30 mouse cellular contexts compared by ENCODE assay signal in the genomic region with DNA sequence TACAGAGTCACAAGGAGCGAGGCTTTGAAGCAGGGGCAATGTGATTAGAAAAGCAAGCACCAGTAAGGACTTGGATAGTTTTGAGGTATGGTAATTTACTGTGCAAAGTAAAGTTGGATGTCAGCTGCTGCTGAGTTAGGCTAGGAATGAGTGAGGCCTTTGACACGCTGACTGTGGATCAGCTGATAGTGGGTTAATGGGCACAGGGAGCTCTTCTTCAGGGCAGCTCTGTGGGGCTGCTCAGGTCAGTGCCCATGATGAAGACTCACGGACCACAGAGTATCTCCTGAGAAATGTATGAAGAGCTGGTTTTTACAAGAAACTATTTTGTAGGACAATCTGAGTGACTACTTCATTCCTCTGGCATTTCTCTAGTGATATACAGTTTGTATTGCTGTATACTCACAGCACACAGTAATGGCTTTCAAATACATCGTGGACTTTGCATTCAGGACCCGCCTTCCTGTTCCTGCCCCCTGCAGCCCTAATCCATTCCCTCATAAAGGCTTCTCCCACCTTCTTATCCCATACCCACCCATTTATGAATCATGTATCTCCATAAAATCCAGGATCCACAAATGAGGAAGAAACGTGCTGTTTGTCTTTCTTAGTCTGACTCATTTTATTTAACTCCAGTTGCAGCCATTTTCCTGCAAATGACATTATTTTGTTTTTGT. TPM values are rescaled to one million over a fixed set of nuclear protein-coding genes. Genes with fewer than 3 reads are reported as not detected.
DNase-seq lines count a peak whose midpoint lies in the region; ATAC-seq and TF ChIP-seq lines count a peak whose summit lies in the region.
"Had no signal": no experiment of that assay in that cellular context is flagged by ENCODE, and none has a peak within 500 bp of the region (broad histone marks: within the 10 kb centered on the region; RNA-seq: fewer than 3 reads in every experiment).

No protein-coding gene starts in this region.

- no peaks in the 10 kb centered on the region for H3K27me3 ChIP-seq in intestine, embryonic 14.5 days (replicated peaks; ENCODE audit: control insufficient read depth, insufficient read depth, low read length)
- H3K27me3 ChIP-seq in intestine, embryonic 16.5 days (replicated peaks; ENCODE audit: control insufficient read depth, insufficient read depth, low read length), result no peaks in the 10 kb centered on the region
- H3K27me3 ChIP-seq in small intestine, adult 2 months (ENCODE audit: control insufficient read depth, insufficient read depth, low read length), result no peaks in the 10 kb centered on the region; the same call in 1 of the 2 replicates
- no peaks in the 10 kb centered on the region for H3K27me3 ChIP-seq in kidney, embryonic 14.5 days (ENCODE audit: control insufficient read depth, insufficient read depth, low read length)
- no peaks in the 10 kb centered on the region for H3K27me3 ChIP-seq in kidney, embryonic 16.5 days (ENCODE audit: insufficient read depth, low read length)
- no peaks in the 10 kb centered on the region for H3K27me3 ChIP-seq in hindbrain, embryonic 11.5 days (ENCODE audit: control insufficient read depth, insufficient read depth, low read length)
- H3K27me3 ChIP-seq: CH12.LX; embryonic facial prominence, embryonic 13.5 days; embryonic facial prominence, embryonic 15.5 days; forebrain, embryonic 12.5 days; Patski had no signal

- H3K36me3 ChIP-seq in intestine, embryonic 14.5 days (ENCODE audit: control insufficient read depth, insufficient read depth, low read length), result no peaks in the 10 kb centered on the region
- no peaks in the 10 kb centered on the region for H3K36me3 ChIP-seq in intestine, embryonic 16.5 days (ENCODE audit: control insufficient read depth, insufficient read depth, low read length)
- H3K36me3 ChIP-seq in small intestine, adult 2 months (ENCODE audit: control insufficient read depth, insufficient read depth, low read length), result no peaks in the 10 kb centered on the region
- no peaks in the 10 kb centered on the region for H3K36me3 ChIP-seq in kidney, embryonic 14.5 days (ENCODE audit: control insufficient read depth, insufficient read depth, low read length)
- H3K36me3 ChIP-seq in kidney, embryonic 16.5 days (ENCODE audit: insufficient read depth, low read length), result no peaks in the 10 kb centered on the region
- no peaks in the 10 kb centered on the region for H3K36me3 ChIP-seq in hindbrain, embryonic 11.5 days (ENCODE audit: control insufficient read depth, insufficient read depth, low read length)
- H3K36me3 ChIP-seq: embryonic facial prominence, embryonic 13.5 days; embryonic facial prominence, embryonic 15.5 days; forebrain, embryonic 10.5 days; forebrain, embryonic 12.5 days; G1E had no signal

- no peaks in the 10 kb centered on the region for H3K9me3 ChIP-seq in intestine, embryonic 14.5 days (ENCODE audit: control insufficient read depth, low read length)
- H3K9me3 ChIP-seq in intestine, embryonic 16.5 days (ENCODE audit: control insufficient read depth, low read length), result no peaks in the 10 kb centered on the region
- no peaks in the 10 kb centered on the region for H3K9me3 ChIP-seq in kidney, embryonic 14.5 days (ENCODE audit: control insufficient read depth, low read length)
- no peaks in the 10 kb centered on the region for H3K9me3 ChIP-seq in kidney, embryonic 16.5 days (ENCODE audit: low read length)
- no peaks in the 10 kb centered on the region for H3K9me3 ChIP-seq in hindbrain, embryonic 11.5 days (ENCODE audit: control insufficient read depth, low read length)
- H3K9me3 ChIP-seq: embryonic facial prominence, embryonic 13.5 days; embryonic facial prominence, embryonic 15.5 days; forebrain, embryonic 10.5 days; forebrain, embryonic 12.5 days; G1E had no signal

- H3K9ac ChIP-seq in intestine, embryonic 14.5 days (ENCODE audit: low read length), result no peak overlapping the region
- no peak overlapping the region for H3K9ac ChIP-seq in intestine, embryonic 16.5 days (ENCODE audit: low read depth, low read length)
- H3K9ac ChIP-seq in kidney, embryonic 14.5 days (ENCODE audit: low read depth, low read length), result no peak overlapping the region
- no peak overlapping the region for H3K9ac ChIP-seq in kidney, embryonic 16.5 days (replicated peaks; ENCODE audit: low read length)
- no peak overlapping the region for H3K9ac ChIP-seq in hindbrain, embryonic 11.5 days (ENCODE audit: low read depth, low read length)
- H3K9ac ChIP-seq: embryonic facial prominence, embryonic 13.5 days; embryonic facial prominence, embryonic 15.5 days; forebrain, embryonic 12.5 days had no signal

- TF ChIP-seq POLR2A in small intestine, adult 2 months (IDR thresholded peaks at IDR 0.05; ENCODE audit: low read depth, low read length), result no peak

- no peak overlapping the region for H3K27ac ChIP-seq in intestine, embryonic 14.5 days (ENCODE audit: low read depth)
- H3K27ac ChIP-seq in intestine, embryonic 16.5 days (ENCODE audit: low read length), result peak overlapping the region; percentile 9; the same call in 1 of the 2 replicates
- peak overlapping the region; percentile 29; the same call in 1 of the 2 replicates for H3K27ac ChIP-seq in small intestine, adult 2 months (ENCODE audit: insufficient read depth, low read depth, low read length)
- no peak overlapping the region for H3K27ac ChIP-seq in kidney, embryonic 14.5 days (ENCODE audit: low read depth, low read length)
- no peak overlapping the region for H3K27ac ChIP-seq in kidney, embryonic 16.5 days (ENCODE audit: low read length)
- no peak overlapping the region for H3K27ac ChIP-seq in hindbrain, embryonic 11.5 days (ENCODE audit: low read depth, low read length)
- H3K27ac ChIP-seq: embryonic facial prominence, embryonic 13.5 days; embryonic facial prominence, embryonic 15.5 days; forebrain, embryonic 10.5 days; forebrain, embryonic 12.5 days had no signal

- 75% methylated on average over 6 of the region's 6 CpGs for WGBS in intestine, embryonic 14.5 days
- 61% methylated on average over 6 of the region's 6 CpGs for WGBS in intestine, embryonic 16.5 days
- 45% methylated on average over 6 of the region's 6 CpGs for WGBS in small intestine, adult 2 months
- WGBS in kidney, embryonic 14.5 days, result 83% methylated on average over 6 of the region's 6 CpGs
- 82% methylated on average over 6 of the region's 6 CpGs for WGBS in kidney, embryonic 16.5 days
- 83% methylated on average over 6 of the region's 6 CpGs for WGBS in hindbrain, embryonic 11.5 days

- no peaks in the 10 kb centered on the region for H3K4me1 ChIP-seq in intestine, embryonic 14.5 days (replicated peaks; ENCODE audit: control insufficient read depth, insufficient read depth, low read length)
- peaks cover 6% of the 10 kb centered on the region; the same call in 1 of the 2 replicates for H3K4me1 ChIP-seq in intestine, embryonic 16.5 days (ENCODE audit: control insufficient read depth, insufficient read depth, low read length)
- peaks cover 11% of the 10 kb centered on the region; the same call in 1 of the 2 replicates for H3K4me1 ChIP-seq in small intestine, adult 2 months (ENCODE audit: control insufficient read depth, insufficient read depth, insufficient read length, low read length)
- no peaks in the 10 kb centered on the region for H3K4me1 ChIP-seq in kidney, embryonic 14.5 days (ENCODE audit: control insufficient read depth, insufficient read depth, low read length)
- H3K4me1 ChIP-seq in kidney, embryonic 16.5 days (ENCODE audit: insufficient read depth, low read length), result no peaks in the 10 kb centered on the region
- H3K4me1 ChIP-seq in hindbrain, embryonic 11.5 days (replicated peaks; ENCODE audit: control insufficient read depth, insufficient read depth, low read length), result no peaks in the 10 kb centered on the region
- H3K4me1 ChIP-seq: embryonic facial prominence, embryonic 13.5 days; embryonic facial prominence, embryonic 15.5 days; forebrain, embryonic 10.5 days; forebrain, embryonic 12.5 days had no signal

- no peak overlapping the region for H3K4me2 ChIP-seq in intestine, embryonic 14.5 days (ENCODE audit: low read length)
- no peak overlapping the region for H3K4me2 ChIP-seq in intestine, embryonic 16.5 days (ENCODE audit: low read depth, low read length)
- no peak overlapping the region for H3K4me2 ChIP-seq in kidney, embryonic 14.5 days (replicated peaks; ENCODE audit: low read depth, low read length)
- no peak overlapping the region for H3K4me2 ChIP-seq in kidney, embryonic 16.5 days (replicated peaks; ENCODE audit: low read depth, low read length)
- no peak overlapping the region for H3K4me2 ChIP-seq in hindbrain, embryonic 11.5 days (replicated peaks; ENCODE audit: low read depth, low read length)
- H3K4me2 ChIP-seq: embryonic facial prominence, embryonic 13.5 days; embryonic facial prominence, embryonic 15.5 days; forebrain, embryonic 12.5 days had no signal

- no peak for ATAC-seq in intestine, embryonic 14.5 days (replicated peaks; ENCODE audit: low FRiP score, low TSS enrichment, low read depth)
- peak; percentile 79 for ATAC-seq in intestine, embryonic 16.5 days
- no peak for ATAC-seq in kidney, embryonic 14.5 days (ENCODE audit: low FRiP score, low TSS enrichment)
- ATAC-seq in kidney, embryonic 16.5 days (ENCODE audit: low FRiP score, low TSS enrichment), result no peak
- ATAC-seq in hindbrain, embryonic 11.5 days (ENCODE audit: low FRiP score), result no peak
- ATAC-seq: CD4-positive, CD25-positive, alpha-beta regulatory T cell, adult 4 months; forebrain, embryonic 14.5 days; forebrain, embryonic 16.5 days; Patski had no signal

- no peak overlapping the region for H3K4me3 ChIP-seq in intestine, embryonic 14.5 days (ENCODE audit: low read depth, low read length)
- no peak overlapping the region for H3K4me3 ChIP-seq in intestine, embryonic 16.5 days (ENCODE audit: low read length)
- no peak overlapping the region for H3K4me3 ChIP-seq in small intestine, adult 2 months (ENCODE audit: low read depth, low read length)
- H3K4me3 ChIP-seq in kidney, embryonic 14.5 days (ENCODE audit: low read length), result no peak overlapping the region
- H3K4me3 ChIP-seq in kidney, embryonic 16.5 days (ENCODE audit: low read length), result no peak overlapping the region
- H3K4me3 ChIP-seq in hindbrain, embryonic 11.5 days (ENCODE audit: low read depth, low read length), result no peak overlapping the region
- H3K4me3 ChIP-seq: embryonic facial prominence, embryonic 13.5 days; embryonic facial prominence, embryonic 15.5 days; erythroblast, embryonic 14.5 days; forebrain, embryonic 10.5 days; forebrain, embryonic 12.5 days had no signal

- DNase-seq in intestine, embryonic 14.5 days (ENCODE audit: low spot score), result peak; percentile 48
- no peak for DNase-seq in hindbrain, embryonic 11.5 days (ENCODE audit: low spot score)
- DNase-seq: adrenal gland, adult 2 months; adrenal gland, postnatal 10 days; adrenal gland, postnatal 25 days; B cell, adult 2 months; cerebellum, adult 11 months; cerebellum, adult 18-20 months; cerebellum, adult 8-10 months; cerebellum, adult 9-11 months; cerebellum, postnatal 14 days; cerebellum, postnatal 36 days; embryo, embryonic 11 days had no signal

- no peak for TF ChIP-seq CTCF in small intestine, adult 2 months (IDR thresholded peaks at IDR 0.05; ENCODE audit: extremely low read depth, insufficient read length, insufficient replicate concordance, low read depth, low read length)

RNA-seq across cellular contexts. Expression of gene Txn1, which starts 17.5 kb away (rescaled TPM):
- polyA plus RNA-seq in intestine, embryonic 14.5 days (2014; fragmentation: Nextera tagmentation; extraction: Ambion mirVana), result 551 and 575 TPM in 2 replicates
- 666 and 671 TPM in 2 replicates for polyA plus RNA-seq in intestine, embryonic 16.5 days (2015; fragmentation: Nextera tagmentation; extraction: Ambion mirVana)
- 67.4 and 181 TPM in 2 replicates for polyA plus RNA-seq in small intestine, adult 2 months (2012; rRNA removed)
- polyA plus RNA-seq in kidney, embryonic 14.5 days (2014; fragmentation: Nextera tagmentation; extraction: Ambion mirVana), result 493 and 617 TPM in 2 replicates
- 426 and 432 TPM in 2 replicates for polyA plus RNA-seq in kidney, embryonic 16.5 days (2015; fragmentation: Nextera tagmentation; extraction: Ambion mirVana)
- polyA plus RNA-seq in hindbrain, embryonic 11.5 days (2014; fragmentation: Nextera tagmentation; extraction: Ambion mirVana), result 393 and 394 TPM in 2 replicates

RNA-seq across cellular contexts. Expression of gene Txndc8, which starts 35.2 kb away (rescaled TPM):
- polyA plus RNA-seq in intestine, embryonic 14.5 days (2014; fragmentation: Nextera tagmentation; extraction: Ambion mirVana), result not detected in 2 replicates
- polyA plus RNA-seq in intestine, embryonic 16.5 days (2015; fragmentation: Nextera tagmentation; extraction: Ambion mirVana), result not detected in 2 replicates
- polyA plus RNA-seq in small intestine, adult 2 months (2012; rRNA removed), result not detected in 2 replicates
- not detected in 2 replicates for polyA plus RNA-seq in kidney, embryonic 14.5 days (2014; fragmentation: Nextera tagmentation; extraction: Ambion mirVana)
- not detected in 2 replicates for polyA plus RNA-seq in kidney, embryonic 16.5 days (2015; fragmentation: Nextera tagmentation; extraction: Ambion mirVana)
- not detected in 2 replicates for polyA plus RNA-seq in hindbrain, embryonic 11.5 days (2014; fragmentation: Nextera tagmentation; extraction: Ambion mirVana)
- polyA plus RNA-seq: adrenal gland, adult 2 months; brain, embryonic 14.5 days; CD4-positive, CD25-positive, alpha-beta regulatory T cell, adult 4 months; embryonic facial prominence, embryonic 11.5 days; embryonic facial prominence, embryonic 13.5 days; embryonic facial prominence, embryonic 15.5 days; erythroblast, embryonic 14.5 days; forebrain, embryonic 10.5 days; forebrain, embryonic 12.5 days; forebrain, embryonic 14.5 days; forebrain, embryonic 16.5 days; G1E; Patski had no signal

RNA-seq across cellular contexts. Expression of gene D630039A03Rik, which starts 57.6 kb away (rescaled TPM):
- 5.7 and 6.1 TPM in 2 replicates for polyA plus RNA-seq in intestine, embryonic 14.5 days (2014; fragmentation: Nextera tagmentation; extraction: Ambion mirVana)
- 13.3 and 14.1 TPM in 2 replicates for polyA plus RNA-seq in intestine, embryonic 16.5 days (2015; fragmentation: Nextera tagmentation; extraction: Ambion mirVana)
- polyA plus RNA-seq in small intestine, adult 2 months (2012; rRNA removed), result 3.2 and 13.4 TPM in 2 replicates
- 0.70 and 1.0 TPM in 2 replicates for polyA plus RNA-seq in kidney, embryonic 14.5 days (2014; fragmentation: Nextera tagmentation; extraction: Ambion mirVana)
- 1.7 and 2.2 TPM in 2 replicates for polyA plus RNA-seq in kidney, embryonic 16.5 days (2015; fragmentation: Nextera tagmentation; extraction: Ambion mirVana)
- polyA plus RNA-seq in hindbrain, embryonic 11.5 days (2014; fragmentation: Nextera tagmentation; extraction: Ambion mirVana), result 0.13 and 0.31 TPM in 2 replicates
- polyA plus RNA-seq: erythroblast, embryonic 14.5 days; forebrain, embryonic 10.5 days; forebrain, embryonic 12.5 days; forebrain, embryonic 14.5 days; forebrain, embryonic 16.5 days; G1E had no signal

Comparison
In these comparisons a context has a peak if more than half of its experiments do, and no peak if none do; other contexts are left out.
1. H3K27ac ChIP-seq: peak in intestine, embryonic 16.5 days (single experiment) and small intestine, adult 2 months (single experiment); none in intestine, embryonic 14.5 days (single experiment), kidney, embryonic 14.5 days (single experiment), kidney, embryonic 16.5 days (single experiment) and hindbrain, embryonic 11.5 days (single experiment).